Mouse (Mus musculus) heart, postnatal 0 days (tissue): ENCODE data around the gene Tcp11x2.

Experiments
- CTCF ChIP-seq: IDR thresholded peaks from 2 replicates; pipeline ENCODE4 v1.5.1; 2016; ENCODE audit warnings: antibody characterized with exemption, control low read depth, low read depth
- EP300 ChIP-seq: IDR thresholded peaks from 2 replicates; pipeline ENCODE4 v1.6.1; 2016; ENCODE audit warnings: antibody characterized with exemption, low read depth

DNA sequence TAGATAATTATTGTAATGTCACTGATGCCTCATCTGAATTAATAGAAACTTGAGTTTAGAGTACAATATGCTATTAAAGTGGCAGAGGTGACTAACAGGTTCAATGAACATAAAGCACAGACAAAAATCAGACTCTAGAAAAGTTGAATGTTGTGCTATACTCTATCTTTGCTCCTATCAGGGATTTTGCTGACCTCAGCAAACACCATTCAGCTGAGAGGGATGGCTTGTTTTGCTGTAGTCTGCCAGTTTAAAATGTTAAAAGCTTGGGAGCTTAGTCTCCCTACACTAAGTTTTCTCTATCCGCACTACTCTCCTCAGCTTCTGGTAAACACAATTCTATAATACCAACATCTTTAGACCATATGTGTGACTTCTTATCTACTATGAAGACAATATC is 9.5 kb upstream of the Tcp11x2 start:
- TF ChIP-seq CTCF: no peak
- TF ChIP-seq EP300: no peak
